Mouse (Mus musculus): ENCODE results near the gene Prss46.

GRCm38 (mm10) chr9:110844206-110844605, at the start of gene Prss46:
- TF ChIP-seq CTCF (IDR thresholded peaks at IDR 0.05) (no peak), POLR2A (IDR thresholded peaks at IDR 0.05; ENCODE audit: insufficient read depth, low read depth, low read length) (no peak)

All from heart, adult 2 months (tissue).